Mouse (Mus musculus) CH12.LX (cell line): ENCODE measurements around the gene Ube2g1. TPM values are rescaled to one million over a fixed set of nuclear protein-coding genes. Genes with fewer than 3 reads are reported as not detected.

Experiments
- DNase-seq: peaks from one replicate; pipeline ENCODE4 v3.0.0-alpha.2; 2013; ENCODE audit errors: extremely low read depth
- H3K27ac ChIP-seq: 2 replicates; pipeline ENCODE4 v1.5.1; 2012; ENCODE audit warnings: low read depth, mild to moderate bottlenecking, control low read depth, moderate library complexity; ENCODE audit not compliant: insufficient read depth
- H3K27me3 ChIP-seq: replicated peaks from 2 replicates; pipeline ENCODE3; 2012; ENCODE audit warnings: inconsistent platforms
- H3K36me3 ChIP-seq, 2 experiments: replicated peaks in 1 of 2; 2 replicates each; pipeline versions ENCODE3 to v1.6.1; 2012; ENCODE audit warnings: inconsistent platforms in 1 of 2, low read length in 1 of 2, mild to moderate bottlenecking in 1 of 2, mixed read lengths in 1 of 2, moderate library complexity in 1 of 2; ENCODE audit not compliant: control insufficient read depth in 1 of 2, insufficient read depth in 1 of 2
- H3K4me1 ChIP-seq, 2 experiments: 2 replicates each; pipeline ENCODE4 v1.6.1; 2012; ENCODE audit warnings: inconsistent platforms in 1 of 2, moderate library complexity in 1 of 2; ENCODE audit not compliant: insufficient read depth in 2 of 2, control insufficient read depth in 1 of 2
- H3K4me2 ChIP-seq: 2 replicates; pipeline ENCODE4 v1.6.1; 2012; ENCODE audit warnings: low read depth, mild to moderate bottlenecking, control low read depth; ENCODE audit not compliant: poor library complexity, insufficient read depth, severe bottlenecking
- H3K4me3 ChIP-seq, 3 experiments: fragments of 150-350 bp in 1 of 3; sonication (generic) in 1 of 3; replicated peaks in 1 of 3; 2 replicates each; pipeline versions ENCODE3 to v1.5.1; 2011 to 2012; ENCODE audit warnings: low read depth in 2 of 3, low read length in 2 of 3, mild to moderate bottlenecking in 2 of 3, moderate library complexity in 2 of 3, control low read depth in 1 of 3, improper control_type of control experiment in 1 of 3, inconsistent platforms in 1 of 3, mixed read lengths in 1 of 3; ENCODE audit not compliant: poor library complexity in 1 of 3
- H3K79me2 ChIP-seq: replicated peaks from 2 replicates; pipeline ENCODE4 v1.6.1; 2012; ENCODE audit warnings: mild to moderate bottlenecking, moderate library complexity; ENCODE audit not compliant: control insufficient read depth, poor library complexity, insufficient read depth, severe bottlenecking; ENCODE audit errors: extremely low read depth
- H3K9ac ChIP-seq: 2 replicates; pipeline ENCODE4 v1.6.1; 2012; ENCODE audit warnings: low read depth, mild to moderate bottlenecking, control low read depth, moderate library complexity; ENCODE audit not compliant: insufficient read depth
- H3K9me3 ChIP-seq: replicated peaks from 2 replicates; pipeline ENCODE3; 2012; ENCODE audit warnings: low read length, inconsistent platforms, mixed read lengths
- BHLHE40 ChIP-seq: IDR thresholded peaks from 2 replicates; pipeline ENCODE4 v1.6.1; 2011; ENCODE audit warnings: mild to moderate bottlenecking, low read depth, low read length, improper control_type of control experiment
- CHD1 ChIP-seq: IDR thresholded peaks from 2 replicates; pipeline ENCODE4 v1.6.1; 2012; ENCODE audit warnings: low read depth, low read length, improper control_type of control experiment, inconsistent platforms
- CHD2 ChIP-seq: IDR thresholded peaks from 2 replicates; pipeline ENCODE4 v1.6.1; 2011; ENCODE audit warnings: low read length, improper control_type of control experiment
- CTCF ChIP-seq, 2 experiments: IDR thresholded peaks in 1 of 2; conservative IDR thresholded peaks in 1 of 2; 2 replicates each; pipeline ENCODE4 v1.5.1; 2011 to 2012; ENCODE audit warnings: low read depth in 2 of 2, low read length in 2 of 2, improper control_type of control experiment in 1 of 2, inconsistent platforms in 1 of 2, mild to moderate bottlenecking in 1 of 2, moderate library complexity in 1 of 2
- E2F4 ChIP-seq: IDR thresholded peaks from 2 replicates; pipeline ENCODE4 v1.6.1; 2011; ENCODE audit warnings: low read depth, low read length, improper control_type of control experiment; ENCODE audit not compliant: insufficient replicate concordance
- ELF1 ChIP-seq: IDR thresholded peaks from 2 replicates; pipeline ENCODE4 v1.6.1; 2014; ENCODE audit warnings: low read depth, mild to moderate bottlenecking, inconsistent platforms, low read length, improper control_type of control experiment
- EP300 ChIP-seq: IDR thresholded peaks from 2 replicates; pipeline ENCODE4 v1.6.1; 2011; ENCODE audit warnings: low read length, improper control_type of control experiment
- ETS1 ChIP-seq: conservative IDR thresholded peaks from 2 replicates; pipeline ENCODE4 v1.6.1; 2012; ENCODE audit warnings: low read depth, mild to moderate bottlenecking, inconsistent platforms, low read length, improper control_type of control experiment, moderate library complexity
- HCFC1 ChIP-seq: IDR thresholded peaks from 2 replicates; pipeline ENCODE4 v1.6.1; 2012; ENCODE audit warnings: low read depth, mild to moderate bottlenecking, inconsistent platforms, low read length, improper control_type of control experiment
- IRF4 ChIP-seq: IDR thresholded peaks from 2 replicates; pipeline ENCODE4 v1.6.1; 2014; ENCODE audit warnings: low read depth, mild to moderate bottlenecking, inconsistent platforms, low read length, improper control_type of control experiment
- JUN ChIP-seq: IDR thresholded peaks from 2 replicates; pipeline ENCODE4 v1.6.1; 2011; ENCODE audit warnings: low read depth, mild to moderate bottlenecking, low read length, improper control_type of control experiment, moderate library complexity; ENCODE audit not compliant: insufficient read depth
- JUND ChIP-seq: conservative IDR thresholded peaks from 2 replicates; pipeline ENCODE4 v1.6.1; 2011; ENCODE audit warnings: low read depth, low read length, improper control_type of control experiment
- KAT2A ChIP-seq: IDR thresholded peaks from 2 replicates; pipeline ENCODE4 v1.6.1; 2012; ENCODE audit warnings: low read length, improper control_type of control experiment, inconsistent platforms; ENCODE audit not compliant: insufficient replicate concordance
- MAFK ChIP-seq: IDR thresholded peaks from 2 replicates; pipeline ENCODE4 v1.6.1; 2011; ENCODE audit warnings: low read length, improper control_type of control experiment; ENCODE audit not compliant: insufficient replicate concordance
- MAX ChIP-seq: IDR thresholded peaks from 2 replicates; pipeline ENCODE4 v1.6.1; 2011; ENCODE audit warnings: low read length, improper control_type of control experiment
- MAZ ChIP-seq: IDR thresholded peaks from 2 replicates; pipeline ENCODE4 v1.6.1; 2012; ENCODE audit warnings: low read depth, mild to moderate bottlenecking, inconsistent platforms, low read length, improper control_type of control experiment, moderate library complexity
- MEF2A ChIP-seq: IDR thresholded peaks from 2 replicates; pipeline ENCODE4 v1.6.1; 2014; ENCODE audit warnings: low read depth, mild to moderate bottlenecking, inconsistent platforms, low read length, improper control_type of control experiment, borderline replicate concordance
- MXI1 ChIP-seq: IDR thresholded peaks from 2 replicates; pipeline ENCODE4 v1.6.1; 2011; ENCODE audit warnings: mild to moderate bottlenecking, low read depth, low read length, improper control_type of control experiment
- MYC ChIP-seq: IDR thresholded peaks from 2 replicates; pipeline ENCODE4 v1.6.1; 2011; ENCODE audit warnings: low read depth, mild to moderate bottlenecking, improper control_type of control experiment, low read length
- NELFE ChIP-seq: IDR thresholded peaks from 2 replicates; pipeline ENCODE4 v1.6.1; 2011; ENCODE audit warnings: low read depth, low read length, improper control_type of control experiment
- NRF1 ChIP-seq: IDR thresholded peaks from 2 replicates; pipeline ENCODE4 v1.6.1; 2014; ENCODE audit warnings: low read depth, mild to moderate bottlenecking, inconsistent platforms, low read length, improper control_type of control experiment, moderate library complexity
- PAX5 ChIP-seq: IDR thresholded peaks from 2 replicates; pipeline ENCODE4 v1.6.1; 2012; ENCODE audit warnings: low read length, inconsistent platforms, mixed read lengths
- POLR2A ChIP-seq: IDR thresholded peaks from 2 replicates; pipeline ENCODE4 v1.6.1; 2011; ENCODE audit warnings: low read depth, mild to moderate bottlenecking, improper control_type of control experiment, low read length
- POLR2AphosphoS2 ChIP-seq: IDR thresholded peaks from 2 replicates; pipeline ENCODE4 v1.6.1; 2011; ENCODE audit warnings: low read depth, low read length, improper control_type of control experiment
- RAD21 ChIP-seq: IDR thresholded peaks from 2 replicates; pipeline ENCODE4 v1.6.1; 2011; ENCODE audit warnings: low read depth, mild to moderate bottlenecking, low read length, improper control_type of control experiment, moderate library complexity
- RCOR1 ChIP-seq: conservative IDR thresholded peaks from 2 replicates; pipeline ENCODE4 v1.6.1; 2012; ENCODE audit warnings: low read depth, mild to moderate bottlenecking, inconsistent platforms, low read length, improper control_type of control experiment
- SIN3A ChIP-seq: IDR thresholded peaks from 2 replicates; pipeline ENCODE4 v1.6.1; 2012; ENCODE audit warnings: low read length, improper control_type of control experiment, inconsistent platforms
- SMC3 ChIP-seq: IDR thresholded peaks from 2 replicates; pipeline ENCODE4 v1.6.1; 2011; ENCODE audit warnings: low read depth, low read length, improper control_type of control experiment
- TBP ChIP-seq: conservative IDR thresholded peaks from 2 replicates; pipeline ENCODE4 v1.6.1; 2011; ENCODE audit warnings: low read depth, low read length, improper control_type of control experiment
- TCF12 ChIP-seq: IDR thresholded peaks from 2 replicates; pipeline ENCODE4 v1.6.1; 2014; ENCODE audit warnings: low read depth, mild to moderate bottlenecking, inconsistent platforms, low read length, improper control_type of control experiment
- UBTF ChIP-seq: IDR thresholded peaks from 2 replicates; pipeline ENCODE4 v1.6.1; 2012; ENCODE audit warnings: low read depth, mild to moderate bottlenecking, inconsistent platforms, low read length, improper control_type of control experiment, moderate library complexity
- ZKSCAN1 ChIP-seq: IDR thresholded peaks from 2 replicates; pipeline ENCODE4 v1.6.1; 2012; ENCODE audit warnings: low read depth, inconsistent platforms, low read length, improper control_type of control experiment, borderline replicate concordance
- ZMIZ1 ChIP-seq: IDR thresholded peaks from 2 replicates; pipeline ENCODE4 v1.6.1; 2012; ENCODE audit warnings: low read depth, mild to moderate bottlenecking, inconsistent platforms, low read length, improper control_type of control experiment
- ZNF384 ChIP-seq: IDR thresholded peaks from 2 replicates; pipeline ENCODE4 v1.6.1; 2012; ENCODE audit warnings: low read depth, low read length, improper control_type of control experiment, inconsistent platforms
- dilution Hi-C: fragments of 300-500 bp; cut with MboI; formaldehyde crosslinking; loops from 2 replicates; pipeline ENCODE4 v1.14.3; 2020; ENCODE audit warnings: low sequenced_read_pairs; ENCODE audit not compliant: extremely low pct_unique_long_range_greater_than_20kb, extremely low pct_ligation_motif_present
- in situ Hi-C: fragments of 300-500 bp; cut with MboI; formaldehyde crosslinking; loops from 3 replicates; pipeline ENCODE4 v1.14.3; 2019; ENCODE audit warnings: low sequenced_read_pairs, low pct_ligation_motif_present, low pct_unique_long_range_greater_than_20kb, mixed read lengths
- polyA plus RNA-seq: library from polyadenylated mRNA; unstranded; fragments of >175 nt; gene quantifications from 2 replicates; pipeline ENCODE4 v1.2.1, GENCODE M21; 2012; ENCODE audit warnings: low read depth; ENCODE audit not compliant: insufficient read length
- total RNA-seq, 2 experiments: library from RNA; depleted of rRNA; stranded (reverse); fragments of 300-350 nt in 1 of 2; fragments of >200 nt in 1 of 2; gene quantifications; 2 replicates each; pipeline ENCODE4 v1.2.3; 2012 to 2014

Ube2g1 gene
- total and polyA plus RNA-seq, 3 experiments, result 34.5 to 74.4 (median 73.8) TPM

GRCm38 (mm10) chr11:72734840-72735518 lies 127.9 kb downstream of the Ube2g1 start:
- Histone ChIP-seq H3K9ac (no peak overlapping the region), H3K27ac (peak overlapping the region; percentile 67), H3K36me3 (peaks cover 66 to 84% of the 10 kb centered on the region in 2 experiments), H3K9me3 (no peaks in the 10 kb centered on the region), H3K4me2 (0 out of 2 replicates have a peak overlapping the region, but pooled peaks have one; percentile 26), H3K4me1 (peaks cover 7 to 36% of the 10 kb centered on the region in 2 experiments), H3K4me3 (no peak overlapping the region), H3K27me3 (no peaks in the 10 kb centered on the region)
- in situ Hi-C loops, result no loop called here
- DNase-seq, result peak; percentile 81
- dilution Hi-C loops, result no loop called here
- TF ChIP-seq CHD2 (no peak), RAD21 (no peak), MAFK (0 out of 2 replicates have a peak, but pooled peaks have one; percentile 3), SMC3 (peak; percentile 13; the same call in 1 of the 2 replicates), ZNF384 (no peak), HCFC1 (peak; percentile 32; the same call in 1 of the 2 replicates), E2F4 (no peak), TBP (no peak), EP300 (peak; percentile 97), PAX5 (no peak), RCOR1 (no peak), CHD1 (no peak), UBTF (0 out of 2 replicates have a peak, but pooled peaks have one; percentile 31), MYC (peak; percentile 60; the same call in 1 of the 2 replicates), JUND (peak; percentile 98), MAZ (no peak), ZKSCAN1 (no peak), ELF1 (0 out of 2 replicates have a peak, but pooled peaks have one; percentile 38), NELFE (no peak; the same call in 1 of the 2 replicates), MEF2A (peak; percentile 74; the same call in 1 of the 2 replicates), SIN3A (peak; percentile 53), MAX (peak; percentile 61; the same call in 1 of the 2 replicates), CTCF (conservative IDR thresholded peaks at IDR 0.05 in 1 of 2, IDR thresholded peaks at IDR 0.05 in 1 of 2; ENCODE audit: low read depth in 2 of 2, low read length in 2 of 2) (no peak), IRF4 (peak; percentile 83), KAT2A (0 out of 2 replicates have a peak, but pooled peaks have one; percentile 15), JUN (peak; percentile 90), NRF1 (no peak), ZMIZ1 (no peak), MXI1 (peak; percentile 47; the same call in 1 of the 2 replicates), POLR2AphosphoS2 (no peak), TCF12 (peak; percentile 86), POLR2A (no peak), BHLHE40 (peak; percentile 71), ETS1 (peak; percentile 86)
- TF ChIP-seq, all 38 proteins: peak for 18
- peaks cover 5% of the 10 kb centered on the region; the same call in 1 of the 2 replicates for H3K79me2 ChIP-seq
